In the genomic region with DNA sequence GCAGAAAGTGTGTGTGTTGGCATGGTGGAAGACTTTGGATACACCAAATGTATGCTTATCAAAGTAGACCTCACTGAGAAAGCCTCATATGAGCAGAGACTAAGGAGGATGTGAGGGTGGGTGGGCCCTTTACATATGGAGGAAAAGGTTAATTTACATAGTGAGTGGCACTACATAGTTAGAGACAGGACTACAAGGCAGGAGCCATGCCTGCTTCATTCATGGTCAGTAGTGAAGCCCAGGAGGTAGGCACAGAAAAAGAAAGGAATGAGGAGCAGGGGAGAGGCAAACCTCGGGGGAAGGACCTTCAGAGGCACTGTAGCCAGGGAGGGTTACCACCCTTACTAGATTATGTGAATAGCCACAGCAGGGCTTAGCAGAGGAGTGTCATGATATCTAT, we compare ENCODE assay signal across 15 mouse cellular contexts.
"Had no signal": no experiment of that assay in that cellular context is flagged by ENCODE, and none has a peak within 500 bp of the region (broad histone marks: within the 10 kb centered on the region; RNA-seq: fewer than 3 reads in every experiment).

No protein-coding gene starts in this region.

- H3K27ac ChIP-seq: kidney, embryonic 15.5 days; left cerebral cortex, adult 2 months; liver, embryonic 13.5 days; neural tube, embryonic 12.5 days had no signal

- H3K9ac ChIP-seq: kidney, embryonic 15.5 days; liver, embryonic 13.5 days; neural tube, embryonic 12.5 days had no signal

- H3K9me3 ChIP-seq: kidney, embryonic 15.5 days; liver, embryonic 13.5 days; neural tube, embryonic 12.5 days had no signal

- H3K4me2 ChIP-seq: kidney, embryonic 15.5 days; liver, embryonic 13.5 days; midbrain, embryonic 11.5 days; neural tube, embryonic 12.5 days had no signal

- H3K4me1 ChIP-seq: kidney, embryonic 15.5 days; liver, embryonic 13.5 days; neural tube, embryonic 12.5 days had no signal

- DNase-seq: kidney, postnatal 10 days; kidney, postnatal 36 days; layer of hippocampus, postnatal 36 days; liver, embryonic 13.5 days; lung, adult 2 months; lung, postnatal 14 days; lung, postnatal 4 days; midbrain, embryonic 14.5 days; thymus, adult 2 months; thymus, postnatal 14 days; thymus, postnatal 4 days had no signal

- H3K36me3 ChIP-seq: kidney, embryonic 15.5 days; liver, embryonic 13.5 days; neural tube, embryonic 12.5 days had no signal

- H3K4me3 ChIP-seq: kidney, embryonic 15.5 days; left cerebral cortex, adult 2 months; liver, embryonic 13.5 days; neural tube, embryonic 12.5 days had no signal

- H3K27me3 ChIP-seq: kidney, embryonic 15.5 days; liver, embryonic 13.5 days; neural tube, embryonic 12.5 days had no signal
